Mouse (Mus musculus) left cerebral cortex, adult 9 months (tissue): ENCODE data around the gene Tmem119.

Experiments used
- DNase-seq, 2 experiments: peaks; one replicate each; pipeline ENCODE4 v3.0.0; 2022; ENCODE audit warnings: low spot score in 2 of 2

Gene Tmem119

GRCm38 (mm10) chr5:113800280-113800679 lies at the start of gene Tmem119:
Gene Tmem119 (minus strand): TSS chr5:113800516.
- DNase-seq, result no peak

DNA sequence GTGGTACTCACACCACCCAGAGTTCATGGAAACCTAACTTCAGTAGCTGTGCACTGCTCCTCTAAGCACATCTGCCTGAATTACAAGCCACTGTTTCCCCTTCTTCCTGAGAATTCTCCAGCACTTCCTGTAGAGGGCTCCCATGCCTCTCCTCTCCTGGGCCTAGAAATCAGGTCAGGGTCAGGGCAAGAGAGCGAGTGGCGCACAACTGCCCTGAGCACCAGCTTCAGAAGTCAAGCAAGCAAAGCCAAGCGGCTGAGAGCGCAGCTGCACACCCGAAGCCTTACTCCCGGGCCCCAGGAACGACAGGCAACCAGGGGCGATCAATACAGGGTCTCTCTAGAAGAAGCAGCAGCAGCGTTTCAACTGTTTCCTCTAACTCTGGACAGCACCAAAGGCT lies 47.3 kb upstream of the Tmem119 start:
- DNase-seq, result no peak

DNA sequence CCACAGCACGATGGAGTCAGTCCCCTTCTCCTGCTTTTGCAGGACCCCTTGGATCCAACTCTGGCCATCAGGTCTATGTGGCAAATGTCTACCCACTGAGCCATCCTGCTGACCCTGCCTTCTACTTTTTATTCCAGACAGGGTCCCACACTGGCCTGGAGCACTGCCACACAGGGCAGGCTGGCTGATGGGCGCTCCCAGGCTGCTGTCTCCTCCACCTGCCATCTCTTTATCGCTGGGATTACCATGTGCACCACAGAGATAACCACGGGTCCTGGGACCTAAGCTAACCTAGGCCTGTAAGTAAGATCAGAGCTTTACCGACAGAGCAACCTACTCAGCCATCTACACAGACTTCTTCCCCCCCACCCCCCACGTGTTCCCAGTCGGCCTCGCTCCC lies 46.3 kb upstream of the Tmem119 start:
- DNase-seq, result no peak

DNA sequence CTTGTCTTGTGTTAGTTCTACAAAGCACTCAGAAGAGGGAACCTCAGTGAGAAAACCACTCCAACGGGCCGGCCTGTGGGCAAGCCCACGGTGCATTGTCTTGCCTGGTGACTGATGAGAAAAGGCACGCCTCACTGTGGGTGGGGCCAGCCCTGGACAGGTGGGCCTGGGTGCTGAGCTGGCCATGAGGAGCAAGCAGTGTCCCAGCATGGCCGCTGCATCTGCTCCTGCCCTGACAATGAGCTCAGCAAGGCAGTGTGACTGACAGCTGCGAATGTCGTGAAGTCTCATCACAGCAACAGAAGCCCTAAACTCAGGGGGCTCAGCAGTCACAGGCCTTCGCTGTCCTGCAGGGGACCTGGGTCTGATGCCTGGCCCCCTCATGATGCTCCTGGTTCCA lies 45.3 kb upstream of the Tmem119 start:
- DNase-seq, result no peak

DNA sequence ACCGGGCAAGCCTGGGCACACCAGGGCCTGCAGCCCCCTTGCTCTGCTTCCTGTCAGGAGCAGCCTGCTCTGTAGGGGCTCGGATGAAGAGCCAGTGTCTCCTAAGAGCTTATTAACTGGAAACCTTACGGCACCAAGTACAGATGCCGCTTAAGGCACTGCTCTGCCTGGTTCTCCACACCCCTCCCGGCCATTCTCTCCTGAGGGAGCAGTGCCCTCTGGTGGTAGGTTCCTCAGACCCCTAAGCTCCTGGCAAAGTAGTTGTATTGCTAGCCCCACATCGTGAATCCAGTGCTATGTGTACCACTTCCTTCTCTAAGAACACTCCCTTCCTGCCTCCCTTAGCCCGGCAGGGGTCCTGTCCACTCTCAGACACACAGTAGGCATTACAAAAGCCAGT lies 44.4 kb upstream of the Tmem119 start:
- peak in 1 of 2 experiments; percentile 75 for DNase-seq

- DNase-seq, result no peak
Measured at GRCm38 (mm10) chr5:113844106-113844505, 43.8 kb upstream of the Tmem119 start.

DNA sequence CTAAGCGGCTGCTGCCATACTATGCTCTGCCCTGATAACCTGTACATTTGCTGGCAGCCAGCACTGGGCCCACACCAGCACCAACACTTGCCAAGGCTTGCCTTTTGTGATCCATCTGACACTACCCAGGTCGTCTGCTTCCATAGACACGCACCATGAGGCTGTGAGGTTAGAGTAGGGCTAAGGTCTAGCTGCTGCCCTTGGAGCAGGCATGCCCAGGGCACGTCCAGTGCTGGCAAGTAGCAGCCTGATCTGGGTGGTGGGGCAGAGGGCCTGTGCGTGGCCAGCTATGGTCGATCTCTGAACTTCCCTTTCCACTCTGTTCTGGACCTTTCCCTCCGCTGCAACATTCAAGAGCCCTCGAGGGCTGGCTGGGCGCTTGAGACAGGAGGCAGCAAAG lies 42.6 kb upstream of the Tmem119 start:
- DNase-seq, result peak in 1 of 2 experiments; percentile 46

DNA sequence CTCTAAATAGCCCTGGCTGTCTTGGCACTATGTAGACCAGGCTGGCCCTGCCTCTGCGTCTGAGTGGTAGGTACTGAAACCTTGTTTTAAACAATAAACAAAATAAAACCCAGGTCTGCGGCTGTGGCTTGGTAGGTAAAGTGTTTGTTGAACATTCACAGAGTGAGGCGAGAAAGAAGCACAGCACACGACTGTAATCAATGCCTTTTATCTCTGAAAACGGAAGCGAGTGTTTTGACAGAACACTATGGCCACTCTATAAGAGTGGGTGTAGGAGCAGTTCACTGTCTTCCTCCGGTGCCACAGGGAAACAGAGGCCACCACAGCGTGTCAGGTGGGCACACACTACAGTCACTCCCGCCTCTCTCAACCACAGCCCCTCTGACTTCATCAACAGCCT lies 41.9 kb upstream of the Tmem119 start:
- no peak for DNase-seq

DNA sequence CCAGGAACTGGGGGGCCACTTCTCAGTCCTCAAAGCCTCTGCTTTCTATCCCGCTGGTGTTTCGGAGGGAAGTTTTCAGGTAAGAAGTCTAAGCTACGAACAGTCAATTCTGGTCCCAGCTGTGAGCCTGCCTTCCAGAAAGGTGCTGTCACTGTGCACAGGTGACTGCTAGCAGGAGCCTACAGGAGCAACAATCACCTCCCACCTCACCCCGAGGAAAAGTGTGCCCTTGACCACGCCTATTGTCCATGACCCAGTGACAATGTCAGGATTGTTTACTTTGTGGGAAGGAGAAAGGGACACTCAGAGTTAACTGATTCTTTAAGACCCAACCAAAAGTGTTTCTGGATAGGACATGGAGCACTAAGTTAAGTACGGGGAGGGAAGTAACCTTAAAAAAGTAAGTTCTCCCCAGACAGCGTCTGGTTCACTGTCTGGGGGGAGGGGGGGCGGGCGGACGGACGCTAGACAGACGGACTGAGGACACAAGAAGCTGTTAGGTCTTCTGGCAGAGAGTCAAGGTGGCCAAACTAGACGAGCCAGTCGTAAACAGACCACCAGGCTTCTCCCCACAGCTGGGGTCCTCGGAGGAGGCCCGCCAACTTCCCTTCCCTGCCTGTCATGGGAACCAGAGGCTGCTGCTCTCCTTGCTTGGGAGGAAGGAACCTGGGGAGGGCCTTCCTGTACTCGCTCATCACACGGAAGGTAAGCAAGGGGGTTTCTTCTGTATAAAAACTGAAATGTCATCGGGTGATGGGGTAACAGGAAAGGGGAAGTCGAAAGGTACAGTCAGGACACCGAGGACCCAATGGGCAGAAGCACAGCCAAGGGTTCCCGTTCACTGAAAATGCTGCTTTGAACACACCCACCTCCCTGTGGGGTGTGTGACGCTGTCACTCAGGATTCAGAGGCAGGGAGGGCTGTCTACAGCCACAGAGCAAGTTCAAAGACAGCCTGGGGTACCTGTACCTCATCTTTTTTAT lies 41.2 kb upstream of the Tmem119 start:
- no peak for DNase-seq

DNA sequence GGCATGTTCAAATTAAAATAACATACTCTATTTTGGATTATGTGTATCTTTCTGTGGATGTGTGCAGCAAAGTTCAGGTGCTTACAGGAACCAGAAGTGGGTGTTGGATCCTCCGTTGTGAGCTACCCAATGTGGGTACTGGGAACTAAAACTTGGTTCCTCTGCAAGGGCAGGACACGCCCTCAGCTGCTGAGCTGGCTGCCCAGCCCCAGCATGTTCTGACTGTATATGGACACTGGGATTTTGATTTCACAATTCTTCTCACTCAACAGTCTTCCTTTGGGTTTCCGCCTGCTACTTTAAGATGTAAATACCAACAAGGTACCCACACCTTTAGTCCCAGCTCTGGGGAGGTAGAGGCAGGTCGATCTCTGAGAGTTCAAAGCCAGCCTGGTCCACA lies 40.1 kb upstream of the Tmem119 start:
- DNase-seq, result no peak

GRCm38 (mm10) chr5:113836961-113837360 lies 36.6 kb upstream of the Tmem119 start:
- DNase-seq, result no peak

GRCm38 (mm10) chr5:113833316-113833947 lies 33.1 kb upstream of the Tmem119 start:
- no peak for DNase-seq

GRCm38 (mm10) chr5:113832490-113832901 lies 32.2 kb upstream of the Tmem119 start, which contains the start of gene Selplg:
Gene Selplg (minus strand): TSS chr5:113832644.
- no peak for DNase-seq

GRCm38 (mm10) chr5:113831741-113832140 lies 31.4 kb upstream of the Tmem119 start:
- no peak for DNase-seq

DNA sequence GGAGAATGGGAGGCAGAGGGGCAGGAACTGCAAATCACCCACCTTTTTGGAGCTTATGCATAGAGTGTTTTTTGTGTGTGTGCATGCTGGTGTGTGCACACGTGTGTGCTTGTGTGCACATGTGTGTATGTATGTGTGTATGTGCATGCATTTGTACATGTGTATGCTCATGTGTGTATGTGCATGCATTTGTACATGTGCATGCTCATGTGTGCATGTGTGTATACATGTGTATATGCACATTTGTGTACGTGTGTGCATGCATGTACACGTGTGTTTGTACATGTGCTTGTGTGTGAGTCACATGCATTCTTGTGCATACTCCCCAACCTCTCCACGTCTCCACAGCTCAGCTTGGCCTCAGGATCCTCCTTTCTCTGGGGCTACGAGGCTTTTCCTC lies 30.5 kb upstream of the Tmem119 start:
- no peak for DNase-seq

- DNase-seq, result no peak
Measured at GRCm38 (mm10) chr5:113830292-113830643, 30.0 kb upstream of the Tmem119 start.

DNA sequence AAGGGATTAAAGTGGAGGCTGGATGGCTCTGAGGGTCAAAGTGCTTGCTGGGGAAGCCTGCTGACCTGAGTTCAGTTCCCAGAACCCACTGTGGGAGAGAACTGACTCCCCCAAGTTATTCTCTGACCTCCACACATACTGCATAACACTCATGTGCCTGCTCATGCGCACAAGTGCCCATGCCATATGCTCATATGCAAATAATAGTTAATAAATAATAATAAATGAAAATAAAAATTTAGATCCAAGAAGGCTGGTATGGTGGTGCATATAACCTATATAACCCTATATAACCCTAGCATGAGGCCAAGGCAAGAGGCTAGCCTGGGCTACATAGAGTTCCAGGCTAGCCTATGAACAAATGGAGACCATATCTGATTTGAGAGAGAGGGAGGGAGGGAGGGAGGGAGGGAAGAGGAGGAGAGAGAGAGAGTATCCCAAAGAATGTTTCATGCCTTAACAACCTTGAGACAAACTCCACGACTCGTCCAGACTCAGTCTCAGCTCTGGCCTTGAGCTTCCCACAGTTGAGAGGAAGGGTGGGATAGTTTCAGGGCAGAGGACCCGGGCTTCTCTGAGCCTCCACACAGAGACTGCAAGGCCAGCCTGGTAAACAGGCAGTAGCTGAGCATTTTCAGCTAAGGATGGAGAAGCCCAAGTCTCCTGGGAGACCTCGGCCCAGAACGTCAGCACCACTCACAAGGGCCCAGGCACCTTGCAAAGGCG lies 29.4 kb upstream of the Tmem119 start:
- DNase-seq, result no peak

DNA sequence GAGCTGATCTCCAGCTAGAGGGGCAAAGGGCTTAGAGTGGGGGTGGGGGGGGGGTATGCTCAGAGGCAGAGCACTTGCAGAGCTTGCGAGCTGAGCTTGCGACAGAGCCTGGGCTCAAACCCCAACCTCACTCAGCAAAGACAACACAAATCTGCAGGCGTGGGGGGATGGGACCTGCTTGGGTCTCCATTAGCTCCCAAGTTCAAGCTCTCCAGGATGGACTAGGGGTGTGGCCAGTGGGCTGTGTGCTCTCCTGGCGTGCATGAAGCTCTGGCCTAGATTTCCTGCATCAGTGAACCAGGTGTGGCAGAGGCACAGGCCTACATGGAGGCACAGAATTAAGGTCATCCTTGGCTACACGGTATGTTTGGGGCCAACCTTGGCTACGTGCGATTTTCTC lies 28.2 kb upstream of the Tmem119 start:
- no peak for DNase-seq

DNA sequence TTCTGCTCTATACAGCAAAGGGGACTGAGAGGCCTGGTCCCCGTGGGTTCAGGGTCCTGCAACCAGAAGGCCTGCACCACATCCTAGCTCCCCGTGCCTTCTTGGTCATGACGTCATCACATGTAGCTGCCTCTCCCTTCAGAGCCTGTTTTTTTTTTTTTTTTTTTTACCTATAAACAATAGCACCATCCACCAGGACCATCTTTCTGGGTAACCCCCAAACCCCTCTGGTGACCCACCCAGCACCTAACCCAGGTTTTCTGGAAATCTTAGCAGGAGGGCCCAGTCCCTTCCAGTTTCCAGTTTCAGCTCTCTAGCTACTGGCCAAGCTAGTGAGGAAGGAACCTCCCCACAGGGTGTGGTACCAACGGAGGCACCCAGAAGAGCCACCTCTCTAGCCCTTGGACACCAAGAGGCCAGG lies 27.7 kb upstream of the Tmem119 start:
- DNase-seq, result no peak

- no peak for DNase-seq
Measured at GRCm38 (mm10) chr5:113826619-113827018, 26.3 kb upstream of the Tmem119 start.

DNA sequence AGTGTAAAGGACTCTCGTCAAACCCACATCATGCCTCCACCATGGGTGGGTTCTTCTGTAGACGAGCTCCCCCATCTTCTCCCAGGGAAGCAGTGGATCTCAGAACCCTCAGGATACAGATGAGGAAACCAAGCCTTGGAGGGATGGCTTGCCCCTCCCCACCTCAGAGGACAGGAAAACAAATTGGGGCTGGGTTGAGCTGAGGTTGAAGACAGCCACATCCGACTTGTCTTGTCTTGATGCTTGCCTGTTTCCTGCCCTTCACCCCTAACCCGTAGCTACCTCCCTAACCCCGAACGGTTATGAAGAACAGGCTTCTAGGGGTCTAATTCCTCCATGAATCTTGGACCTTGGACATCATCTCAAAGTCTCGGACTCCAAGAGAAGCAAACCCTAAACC lies 25.2 kb upstream of the Tmem119 start:
- DNase-seq, result no peak

DNA sequence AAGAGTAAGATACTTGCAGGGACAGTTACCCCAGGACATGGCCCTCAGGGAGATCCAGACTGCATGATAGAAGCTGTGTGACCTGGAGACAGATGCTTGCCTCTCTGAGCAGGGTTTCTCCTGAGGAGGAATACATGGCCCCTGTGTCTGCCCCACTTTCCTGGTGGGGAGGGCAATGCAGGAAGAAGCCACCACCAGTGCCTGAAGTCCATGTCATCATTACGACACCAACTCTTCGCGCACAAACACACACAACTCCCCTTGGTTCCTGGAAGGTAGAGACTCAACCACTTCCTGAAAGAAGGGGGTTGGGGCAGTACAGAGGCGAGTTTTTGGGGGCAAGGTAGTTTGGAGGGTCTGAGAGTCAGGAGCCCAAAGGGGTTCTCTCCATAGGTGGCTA lies 23.9 kb upstream of the Tmem119 start:
- DNase-seq, result no peak
